Mouse (Mus musculus) embryo, embryonic 11.5 days (tissue): ENCODE results near the gene Ppp1cc.
"Not testable (repeated sequence)": the region's sequence is repeated elsewhere in the genome, so short reads cannot be mapped to it uniquely, and the experiment has no call there.

ENCODE experiments used
- DNase-seq: peaks from one replicate; pipeline ENCODE4 v3.0.0-alpha.2; 2012; ENCODE audit warnings: low read depth, low spot score

Ppp1cc gene

DNA sequence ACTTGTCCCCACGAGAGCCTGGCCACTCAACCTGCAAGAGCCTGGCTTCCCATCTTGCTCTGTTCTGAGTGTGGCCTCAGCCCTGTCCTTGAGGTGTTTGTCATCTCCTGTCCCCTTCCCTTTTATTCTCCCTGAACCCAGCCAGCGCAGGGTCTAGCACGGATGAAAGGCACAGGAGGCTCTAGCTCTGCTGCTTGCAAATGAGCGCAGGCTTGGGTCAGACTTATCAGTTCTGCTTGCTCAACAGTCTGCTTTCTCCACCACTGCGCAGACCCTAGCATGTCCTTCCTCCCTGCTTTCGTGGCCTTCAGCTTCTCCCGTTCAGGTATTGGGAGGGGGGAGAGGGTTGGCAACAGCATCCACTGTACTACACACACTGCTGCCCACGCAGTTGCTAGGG is 54.0 kb downstream of the Ppp1cc start:
- no peak for DNase-seq

DNA sequence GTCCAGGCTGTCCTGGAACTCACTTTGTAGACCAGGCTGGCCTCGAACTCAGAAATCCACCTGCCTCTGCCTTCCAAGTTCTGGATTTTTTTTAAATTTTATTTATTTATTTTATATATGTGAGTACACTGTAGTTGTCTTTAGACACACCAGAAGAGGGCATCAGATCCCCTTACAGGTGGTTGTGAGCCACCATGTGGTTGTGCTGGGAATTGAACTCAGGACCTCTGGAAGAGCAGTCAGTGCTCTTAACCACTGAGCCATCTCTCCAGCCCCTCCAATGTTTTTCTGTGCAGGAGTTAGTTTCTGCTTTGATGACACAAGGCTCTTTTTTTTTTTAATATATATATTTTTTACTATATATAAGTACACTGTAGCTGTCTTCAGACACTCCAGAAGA is 54.7 kb downstream of the Ppp1cc start:
- DNase-seq, result not testable (repeated sequence)

DNA sequence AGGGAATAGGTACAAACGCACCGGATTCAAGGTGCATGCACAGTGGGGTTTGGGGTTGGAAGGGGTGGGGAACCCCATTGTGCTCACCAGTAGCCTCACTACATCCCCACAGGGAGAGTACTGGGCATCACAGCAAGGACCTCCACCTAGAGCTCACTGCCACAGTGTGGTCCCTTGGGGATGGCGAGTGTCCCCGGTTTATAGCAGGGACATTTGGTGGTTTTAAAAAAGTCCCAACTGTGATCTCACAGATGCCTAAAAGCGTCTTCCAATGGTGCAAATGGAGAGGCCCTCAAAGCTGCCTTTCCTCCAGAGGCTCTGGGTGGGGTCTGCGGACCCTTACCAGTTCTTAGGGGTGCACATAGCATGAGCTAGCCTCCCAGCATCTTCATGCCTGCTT is 55.8 kb downstream of the Ppp1cc start:
- no peak for DNase-seq

DNA sequence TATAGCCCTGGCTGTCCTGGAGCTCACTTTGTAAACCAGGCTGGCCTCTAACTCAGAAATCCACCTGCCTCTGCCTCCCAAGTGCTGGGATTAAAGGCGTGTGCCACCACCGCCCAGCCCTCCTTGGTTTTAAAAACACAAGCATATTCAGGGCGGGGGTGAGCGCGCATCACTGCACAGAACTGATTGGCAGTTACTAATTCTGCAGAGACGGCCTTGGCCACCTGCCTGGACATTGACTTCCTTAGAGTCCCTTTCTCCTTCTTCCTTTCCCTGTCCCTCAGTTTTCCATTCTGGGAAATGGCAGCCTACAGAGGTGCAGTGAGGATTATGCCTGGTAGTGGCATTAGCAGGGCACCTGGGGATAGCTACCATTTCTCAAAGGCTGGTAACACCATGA is 59.6 kb downstream of the Ppp1cc start:
- no peak for DNase-seq

DNA sequence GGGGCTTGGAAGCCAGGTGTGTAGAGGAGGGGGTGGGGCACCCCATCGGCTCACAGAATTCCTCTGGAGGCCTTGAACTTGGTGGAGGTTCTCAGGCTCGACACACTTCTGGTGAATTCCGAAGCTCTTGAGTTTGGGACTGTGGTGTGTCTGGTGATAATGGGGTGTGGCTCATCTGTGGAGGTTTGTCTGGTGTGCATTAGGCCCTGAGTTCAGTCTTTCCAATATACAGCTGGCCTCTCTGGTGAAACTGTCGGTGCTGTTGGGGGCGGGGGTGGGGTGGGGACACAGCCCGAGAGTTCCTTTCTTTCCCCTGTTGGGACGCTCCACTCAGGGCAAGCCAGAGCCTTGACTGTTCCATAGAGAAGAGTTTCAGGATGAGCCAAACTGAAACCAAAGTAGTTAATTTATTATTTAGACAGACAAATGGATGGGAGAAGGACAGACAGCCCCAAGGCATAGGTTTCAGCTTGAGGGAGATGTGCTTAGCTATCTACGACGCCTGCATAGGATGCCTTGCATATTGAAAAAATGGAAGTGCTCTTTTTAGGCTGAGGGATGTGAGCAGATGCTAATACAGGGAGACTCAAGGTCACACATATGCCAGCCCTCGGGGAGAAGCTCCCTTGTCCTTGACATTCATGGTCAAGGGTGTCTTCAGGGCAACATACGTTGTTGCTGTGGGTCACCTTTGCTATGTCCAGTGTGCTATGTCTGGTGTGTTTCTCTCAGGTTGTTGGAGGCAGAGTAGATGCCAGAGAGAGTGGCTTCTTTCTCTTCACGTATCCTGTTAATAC is 60.2 kb downstream of the Ppp1cc start:
- DNase-seq, result no peak

DNA sequence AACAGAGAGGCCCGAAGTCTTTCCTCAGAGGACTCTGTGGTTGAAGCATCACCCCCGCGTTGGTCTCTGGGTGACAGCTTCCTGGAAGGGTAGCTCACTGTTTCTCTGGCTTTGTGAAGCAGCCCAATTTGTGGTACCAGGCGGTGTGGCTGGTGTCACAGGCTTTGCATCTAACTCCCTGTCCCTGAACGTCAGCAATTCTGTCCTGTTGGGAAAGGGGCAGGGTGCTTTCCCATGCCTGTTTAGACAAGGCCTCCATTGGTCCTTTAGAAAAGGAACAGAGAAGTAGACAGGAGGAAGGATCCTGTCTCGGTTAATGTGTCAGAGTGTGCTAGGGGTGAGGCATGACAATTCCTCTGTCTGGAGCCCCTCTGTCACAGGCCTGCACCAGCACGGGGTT is 60.9 kb downstream of the Ppp1cc start:
- no peak for DNase-seq

DNA sequence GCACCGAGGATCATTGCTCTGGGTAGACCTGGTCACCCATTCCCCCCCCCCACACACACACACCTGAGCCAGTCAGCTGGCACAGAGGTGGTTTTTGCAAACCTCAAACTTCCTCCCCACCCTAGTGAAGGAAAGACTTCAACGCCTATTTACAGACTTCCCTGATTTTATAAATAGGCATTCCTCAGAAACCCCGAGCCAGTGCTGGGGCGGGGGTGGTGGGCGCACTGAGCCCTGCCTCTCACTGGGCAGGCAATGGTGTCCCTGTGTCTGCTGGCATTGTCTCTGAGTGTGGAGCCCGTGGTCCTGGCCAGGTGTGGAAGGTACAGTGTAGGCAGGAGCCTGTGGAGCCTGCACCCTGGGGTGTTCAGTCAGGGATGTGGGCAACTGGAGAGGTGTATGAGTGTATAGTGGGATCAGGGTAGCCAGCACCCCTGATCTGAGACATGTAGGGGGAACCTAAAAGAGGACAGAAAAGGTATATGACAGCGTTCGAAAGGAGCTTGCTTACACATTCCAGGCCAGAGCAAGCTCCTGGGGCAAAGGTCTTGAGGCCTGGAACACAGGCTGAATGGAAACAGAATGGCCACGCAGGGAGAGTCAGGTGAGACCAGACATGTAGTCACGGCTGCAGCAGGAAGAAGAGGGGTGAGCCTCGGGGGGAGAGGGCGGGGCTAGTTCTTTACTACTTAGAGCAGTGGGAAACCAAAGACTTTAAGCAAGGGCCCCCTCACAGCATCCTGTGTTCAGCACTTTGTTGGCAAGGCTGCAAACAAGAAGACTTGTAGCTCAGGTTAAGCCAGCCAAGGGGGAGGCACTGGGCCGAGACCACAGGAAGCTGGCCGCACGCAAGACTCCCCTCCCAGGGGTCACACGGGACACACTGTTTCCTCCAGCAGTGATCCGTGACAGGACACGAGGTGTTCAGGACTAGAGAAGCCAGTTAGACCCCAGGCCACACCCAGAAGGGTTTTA is 61.9 kb downstream of the Ppp1cc start:
- DNase-seq, result no peak

DNA sequence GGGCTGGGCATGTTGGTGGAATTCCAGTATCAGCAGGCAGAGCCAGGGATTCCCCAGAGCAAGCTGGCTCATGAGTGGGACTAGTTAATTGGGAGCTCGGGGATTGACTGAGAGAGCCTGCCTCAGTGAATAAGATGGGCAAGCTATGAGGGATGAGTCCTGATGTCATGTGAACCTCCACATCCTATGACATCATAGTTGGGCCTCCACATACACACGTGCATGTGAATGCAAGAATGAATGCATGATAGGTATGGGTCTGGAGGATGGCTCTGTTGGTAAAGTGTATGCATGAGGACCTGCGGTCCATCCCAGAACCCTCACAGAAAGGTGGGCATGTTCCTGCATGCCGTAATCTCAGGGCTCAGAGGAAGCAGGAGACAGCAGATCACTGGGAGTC is 63.0 kb downstream of the Ppp1cc start:
- no peak for DNase-seq

DNA sequence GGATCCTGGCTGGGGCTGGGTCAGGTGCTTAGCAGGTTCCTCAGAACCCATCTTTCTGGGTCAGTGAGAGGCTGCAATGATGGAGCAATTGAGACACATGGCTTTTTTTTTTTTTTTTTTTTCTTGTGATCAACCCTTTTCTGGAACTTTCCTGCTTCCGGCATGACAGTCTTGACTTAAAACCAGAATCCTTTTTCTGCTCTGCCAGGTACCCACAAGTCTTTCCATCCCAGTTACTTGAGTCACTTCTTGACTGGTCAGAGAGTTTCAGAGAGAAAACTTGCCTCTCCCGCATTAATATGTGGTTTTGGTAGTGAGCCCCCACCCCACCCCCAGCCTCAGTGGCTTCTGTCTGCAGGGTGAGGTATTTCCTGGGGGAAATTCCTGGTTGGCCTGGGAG is 66.2 kb downstream of the Ppp1cc start:
- no peak for DNase-seq
